ENCODE assay signal across 17 mouse cellular contexts in the genomic region with DNA sequence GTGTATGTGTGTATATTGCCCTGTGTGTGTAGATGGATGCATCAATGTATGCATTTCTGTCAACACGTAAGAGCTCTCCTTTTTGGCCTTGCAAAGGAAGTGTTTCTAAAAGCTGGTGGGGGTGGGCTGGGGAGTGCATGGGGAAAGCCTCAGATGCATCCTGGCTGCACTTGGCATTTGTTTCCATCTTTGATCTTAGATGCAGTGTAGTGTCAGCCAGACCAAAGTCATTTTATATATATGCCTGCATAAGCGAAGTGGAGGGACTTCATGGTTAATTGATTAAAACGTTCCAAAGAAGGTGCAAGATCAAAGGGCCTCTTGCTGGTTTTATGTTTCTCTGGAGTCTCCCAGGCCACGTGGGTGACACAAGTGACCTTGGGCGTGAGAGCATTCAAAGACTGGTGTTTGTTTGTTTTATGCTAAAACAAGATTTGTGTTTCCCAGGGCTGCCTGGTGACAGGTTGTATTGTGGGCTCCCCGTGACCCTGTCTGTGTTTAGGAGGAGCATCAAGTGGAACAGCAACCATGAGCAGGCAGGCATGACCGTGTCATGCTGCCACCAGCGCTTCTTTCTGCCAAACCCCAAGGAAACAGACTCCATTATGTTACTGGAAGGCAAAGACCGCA. TPM values are rescaled to one million over a fixed set of nuclear protein-coding genes. Genes with fewer than 3 reads are reported as not detected.
DNase-seq lines count a peak whose midpoint lies in the region; ATAC-seq and TF ChIP-seq lines count a peak whose summit lies in the region.
"Had no signal": no experiment of that assay in that cellular context is flagged by ENCODE, and none has a peak within 500 bp of the region (broad histone marks: within the 10 kb centered on the region; RNA-seq: fewer than 3 reads in every experiment).

No protein-coding gene starts in this region.

- H3K9ac ChIP-seq in kidney, postnatal 0 days (ENCODE audit: low read depth, low read length), result no peak overlapping the region
- no peak overlapping the region for H3K9ac ChIP-seq in midbrain, postnatal 0 days (replicated peaks; ENCODE audit: low read length, poor library complexity, severe bottlenecking)
- no peak overlapping the region for H3K9ac ChIP-seq in stomach, postnatal 0 days (ENCODE audit: low read length)
- H3K9ac ChIP-seq: liver, embryonic 14.5 days; neural tube, embryonic 13.5 days had no signal

- TF ChIP-seq EP300 in stomach, postnatal 0 days (optimal IDR thresholded peaks at IDR 0.05), result no peak

- no peak for TF ChIP-seq CTCF in kidney, postnatal 0 days (IDR thresholded peaks at IDR 0.05; ENCODE audit: low read depth)
- TF ChIP-seq CTCF in midbrain, postnatal 0 days (IDR thresholded peaks at IDR 0.05), result no peak
- TF ChIP-seq CTCF in stomach, postnatal 0 days (IDR thresholded peaks at IDR 0.05; ENCODE audit: low read depth), result no peak

- H3K9me3 ChIP-seq in kidney, postnatal 0 days (replicated peaks; ENCODE audit: low read length), result no peaks in the 10 kb centered on the region
- no peaks in the 10 kb centered on the region for H3K9me3 ChIP-seq in midbrain, postnatal 0 days (ENCODE audit: low read length)
- H3K9me3 ChIP-seq in stomach, postnatal 0 days (ENCODE audit: control insufficient read depth, low read length), result no peaks in the 10 kb centered on the region
- H3K9me3 ChIP-seq: neural tube, embryonic 13.5 days had no signal

- peak; percentile 91 for ATAC-seq in kidney, postnatal 0 days (replicated peaks; ENCODE audit: low FRiP score, low read depth)
- ATAC-seq in midbrain, postnatal 0 days (ENCODE audit: low FRiP score), result peak; percentile 47; the same call in 1 of the 2 replicates
- ATAC-seq in stomach, postnatal 0 days (ENCODE audit: low FRiP score, low TSS enrichment), result no peak
- ATAC-seq: forebrain, embryonic 14.5 days had no signal

- 0 out of 2 replicates have a peak overlapping the region, but pooled peaks have one; percentile 18 for H3K4me2 ChIP-seq in kidney, postnatal 0 days (ENCODE audit: low read length)
- H3K4me2 ChIP-seq in midbrain, postnatal 0 days (ENCODE audit: low read depth, low read length, poor library complexity, severe bottlenecking), result no peak overlapping the region
- H3K4me2 ChIP-seq in stomach, postnatal 0 days (replicated peaks; ENCODE audit: low read depth), result no peak overlapping the region
- H3K4me2 ChIP-seq: neural tube, embryonic 13.5 days had no signal

- no peaks in the 10 kb centered on the region for H3K4me1 ChIP-seq in kidney, postnatal 0 days (replicated peaks; ENCODE audit: insufficient read depth, low read length)
- H3K4me1 ChIP-seq in midbrain, postnatal 0 days (ENCODE audit: insufficient read depth, low read length), result no peaks in the 10 kb centered on the region
- H3K4me1 ChIP-seq in stomach, postnatal 0 days (replicated peaks; ENCODE audit: control insufficient read depth, insufficient read depth), result no peaks in the 10 kb centered on the region
- H3K4me1 ChIP-seq: neural tube, embryonic 13.5 days had no signal

- no peaks in the 10 kb centered on the region for H3K36me3 ChIP-seq in kidney, postnatal 0 days (ENCODE audit: insufficient read depth, low read length)
- H3K36me3 ChIP-seq in midbrain, postnatal 0 days (ENCODE audit: insufficient read depth, low read length), result no peaks in the 10 kb centered on the region
- no peaks in the 10 kb centered on the region for H3K36me3 ChIP-seq in stomach, postnatal 0 days (ENCODE audit: control insufficient read depth, insufficient read depth, low read length)
- H3K36me3 ChIP-seq: neural tube, embryonic 13.5 days had no signal

- H3K4me3 ChIP-seq in kidney, postnatal 0 days (replicated peaks; ENCODE audit: low read depth, low read length), result no peak overlapping the region
- H3K4me3 ChIP-seq in midbrain, postnatal 0 days (ENCODE audit: low read depth, low read length), result no peak overlapping the region
- no peak overlapping the region for H3K4me3 ChIP-seq in stomach, postnatal 0 days (ENCODE audit: low read depth, low read length)
- H3K4me3 ChIP-seq: neural tube, embryonic 13.5 days had no signal

- H3K27ac ChIP-seq in kidney, postnatal 0 days, result no peak overlapping the region
- no peak overlapping the region for H3K27ac ChIP-seq in midbrain, postnatal 0 days (ENCODE audit: low read depth, low read length)
- H3K27ac ChIP-seq in stomach, postnatal 0 days (replicated peaks), result no peak overlapping the region
- H3K27ac ChIP-seq: liver, embryonic 14.5 days; macrophage; neural tube, embryonic 13.5 days had no signal

- WGBS in kidney, postnatal 0 days, result 14% methylated on average over 9 of the region's 9 CpGs
- 7% methylated on average over 9 of the region's 9 CpGs for WGBS in midbrain, postnatal 0 days
- 44% methylated on average over 9 of the region's 9 CpGs for WGBS in stomach, postnatal 0 days

- peak; percentile 4 for DNase-seq in kidney, adult 11 months
- no peak for DNase-seq in kidney, adult 8-10 months
- peak; percentile 64 for DNase-seq in embryo, embryonic 10 days (ENCODE audit: low spot score)
- DNase-seq in kidney, postnatal 0 days (ENCODE audit: low spot score), result peak; percentile 50
- DNase-seq in midbrain, postnatal 0 days (ENCODE audit: low spot score), result no peak
- DNase-seq in heart, adult 9 months (ENCODE audit: low spot score in 2 of 2), result no peak
- DNase-seq in stomach, postnatal 0 days (ENCODE audit: low spot score), result no peak
- no peak for DNase-seq in thymus, adult 18-20 months
- DNase-seq: cerebellum, adult 8-10 months; gastrocnemius, postnatal 14 days; heart, postnatal 14 days; right cerebral cortex, postnatal 4 days; thymus, postnatal 4 days had no signal

- H3K27me3 ChIP-seq in kidney, postnatal 0 days (ENCODE audit: insufficient read depth, low read length), result no peaks in the 10 kb centered on the region
- H3K27me3 ChIP-seq in midbrain, postnatal 0 days (ENCODE audit: insufficient read depth, low read length), result no peaks in the 10 kb centered on the region
- no peaks in the 10 kb centered on the region for H3K27me3 ChIP-seq in stomach, postnatal 0 days (ENCODE audit: control insufficient read depth, insufficient read depth, low read length)
- H3K27me3 ChIP-seq: neural tube, embryonic 13.5 days had no signal

RNA-seq across cellular contexts. Expression of a gene that starts 6.2 kb away (rescaled TPM):
- polyA plus RNA-seq in kidney, postnatal 0 days (2015; fragmentation: Nextera tagmentation; extraction: Ambion mirVana), result 23.6 and 23.8 TPM in 2 replicates
- total RNA-seq in midbrain, postnatal 0 days (2014; rRNA removed), result 6.0 and 14.1 TPM in 2 replicates
- 15.9 TPM in 2 replicates for polyA plus RNA-seq in midbrain, postnatal 0 days (2015; fragmentation: Nextera tagmentation; extraction: Ambion mirVana)
- polyA plus RNA-seq in stomach, postnatal 0 days (2015; fragmentation: Nextera tagmentation; extraction: Ambion mirVana), result 11.1 and 13.0 TPM in 2 replicates

Comparison
In these comparisons a context has a peak if more than half of its experiments do, and no peak if none do; other contexts are left out.
1. DNase-seq: peak in kidney, adult 11 months (single experiment), embryo, embryonic 10 days (single experiment) and kidney, postnatal 0 days (single experiment); none in kidney, adult 8-10 months (0 of 2), midbrain, postnatal 0 days (single experiment), heart, adult 9 months (0 of 2), stomach, postnatal 0 days (single experiment) and thymus, adult 18-20 months (0 of 2).